Mouse (Mus musculus): ENCODE data around the gene Mospd3.
A peak's percentile ranks its signal among the peaks of the same experiment; 100 is the strongest.

The Mospd3 gene

GRCm38 (mm10) chr5:137570691-137571586, 29.9 kb downstream of the Mospd3 start:
- no peak for DNase-seq

GRCm38 (mm10) chr5:137570181-137570580, 30.7 kb downstream of the Mospd3 start:
- DNase-seq: no peak

- peak; percentile 23 for DNase-seq
Measured at GRCm38 (mm10) chr5:137569665-137570064, 31.2 kb downstream of the Mospd3 start, which contains the start of gene Tfr2. Tfr2 (plus strand) TSS chr5:137569840.

GRCm38 (mm10) chr5:137569031-137569430, 31.8 kb downstream of the Mospd3 start:
- no peak for DNase-seq

GRCm38 (mm10) chr5:137568223-137568798, 32.5 kb downstream of the Mospd3 start:
- peak; percentile 48 for DNase-seq

- no peak for DNase-seq
Measured at GRCm38 (mm10) chr5:137566416-137566815, 34.4 kb downstream of the Mospd3 start.

GRCm38 (mm10) chr5:137565744-137566143, 35.1 kb downstream of the Mospd3 start:
- DNase-seq: no peak

- DNase-seq: no peak
Measured at GRCm38 (mm10) chr5:137562965-137563364, 37.9 kb downstream of the Mospd3 start.

GRCm38 (mm10) chr5:137561556-137561955, 39.3 kb downstream of the Mospd3 start:
- no peak for DNase-seq

GRCm38 (mm10) chr5:137553898-137554297, 47.0 kb downstream of the Mospd3 start:
- DNase-seq: no peak

GRCm38 (mm10) chr5:137553411-137553837, 47.4 kb downstream of the Mospd3 start, which contains the start of gene Actl6b:
Actl6b (plus strand) TSS chr5:137553517.
- peak; percentile 90 for DNase-seq

- DNase-seq: no peak
Measured at GRCm38 (mm10) chr5:137553000-137553399, 47.9 kb downstream of the Mospd3 start.

- no peak for DNase-seq
Measured at GRCm38 (mm10) chr5:137551119-137551518, 49.7 kb downstream of the Mospd3 start.

- no peak for DNase-seq
Measured at GRCm38 (mm10) chr5:137549840-137550239, 51.0 kb downstream of the Mospd3 start.

Measured in retina, postnatal 1 day (tissue).